ENCODE assay signal across 18 mouse cellular contexts in genomic region chr5:50683966-50684365, GRCm38 (mm10).
"Had no signal": no experiment of that assay in that cellular context is flagged by ENCODE, and none has a peak within 500 bp of the region (broad histone marks: within the 10 kb centered on the region; RNA-seq: fewer than 3 reads in every experiment).

No protein-coding gene starts in this region.

- H3K27me3 ChIP-seq: midbrain, embryonic 12.5 days; neural tube, embryonic 13.5 days; neural tube, embryonic 15.5 days had no signal

- DNase-seq: lung, adult 18-20 months; lung, embryonic 14.5 days; lung, postnatal 10 days; lung, postnatal 4 days; midbrain, embryonic 14.5 days; retina, postnatal 1 day; right cerebral cortex, adult 18-20 months; right cerebral cortex, postnatal 25 days; right cerebral cortex, postnatal 4 days; spleen, adult 18-20 months; thymus, adult 18-20 months; thymus, postnatal 14 days; thymus, postnatal 36 days had no signal

- H3K9ac ChIP-seq: lung, embryonic 14.5 days; midbrain, embryonic 12.5 days; neural tube, embryonic 13.5 days; neural tube, embryonic 15.5 days had no signal

- H3K4me1 ChIP-seq: midbrain, embryonic 10.5 days; midbrain, embryonic 12.5 days; neural tube, embryonic 13.5 days; neural tube, embryonic 15.5 days had no signal

- H3K9me3 ChIP-seq: midbrain, embryonic 10.5 days; midbrain, embryonic 12.5 days; neural tube, embryonic 13.5 days; neural tube, embryonic 15.5 days had no signal

- H3K36me3 ChIP-seq: midbrain, embryonic 10.5 days; midbrain, embryonic 12.5 days; neural tube, embryonic 13.5 days; neural tube, embryonic 15.5 days had no signal

- H3K4me2 ChIP-seq: lung, embryonic 14.5 days; midbrain, embryonic 12.5 days; neural tube, embryonic 13.5 days; neural tube, embryonic 15.5 days had no signal

- H3K4me3 ChIP-seq: midbrain, embryonic 10.5 days; midbrain, embryonic 12.5 days; myocyte; neural tube, embryonic 13.5 days; neural tube, embryonic 15.5 days had no signal

- H3K27ac ChIP-seq: midbrain, embryonic 10.5 days; midbrain, embryonic 12.5 days; neural tube, embryonic 13.5 days; neural tube, embryonic 15.5 days had no signal
